Mouse (Mus musculus) cerebellum, postnatal 25 days (tissue): ENCODE data around the gene Apba3.
A peak's percentile ranks its signal among the peaks of the same experiment; 100 is the strongest.
"Not testable (repeated sequence)": the region's sequence is repeated elsewhere in the genome, so short reads cannot be mapped to it uniquely, and the experiment has no call there.

Experiments used
- DNase-seq, 2 experiments: peaks; one replicate each; pipeline ENCODE4 v3.0.0; 2021; ENCODE audit warnings: mixed read lengths in 2 of 2

The Apba3 gene

DNA sequence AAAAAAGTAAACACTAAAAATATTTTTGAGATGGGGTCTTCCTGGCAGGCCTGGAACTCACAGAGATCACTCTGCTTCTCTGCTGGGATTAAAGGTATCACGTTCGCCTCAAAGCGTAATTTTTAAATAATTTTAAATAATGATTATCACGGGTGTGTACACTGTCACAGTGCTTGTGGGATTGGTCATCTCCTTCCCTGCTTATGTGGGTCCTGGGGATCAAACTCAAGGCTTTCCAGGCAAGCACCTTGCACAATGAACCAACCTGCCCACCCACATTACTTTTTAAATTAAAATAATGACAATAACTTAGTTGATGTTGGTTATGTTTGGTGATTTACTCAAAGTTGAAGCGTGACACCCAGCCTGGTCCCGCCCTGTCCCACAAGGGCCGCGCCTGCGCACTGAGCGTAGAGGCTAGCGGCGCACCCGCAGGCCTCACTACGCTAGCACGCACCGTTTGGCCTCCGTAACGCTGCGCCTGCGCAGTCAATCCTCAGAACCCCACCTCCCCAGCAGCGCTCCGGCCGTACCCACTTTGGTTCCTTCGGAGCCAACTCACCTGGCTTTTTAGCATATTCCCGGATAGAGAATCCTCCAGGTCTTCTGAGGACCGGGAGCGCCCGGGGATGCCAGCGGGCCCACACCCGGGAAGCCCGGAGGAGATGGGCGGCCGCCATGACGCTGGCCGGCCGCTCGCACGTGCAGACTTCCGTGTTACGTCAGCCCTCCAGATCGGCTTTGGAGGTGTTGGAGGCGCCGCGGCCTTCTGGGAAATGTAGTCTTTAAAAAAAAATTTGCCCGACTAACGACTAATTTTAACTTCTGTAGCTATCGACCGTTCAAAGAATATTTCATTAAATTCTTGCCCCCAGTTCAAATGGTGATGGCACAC is at the start of gene Apba3, which contains the start of gene Mrpl54:
Apba3 (plus strand) TSS at position 750 of the 895 bp plus-strand sequence.
Mrpl54 (minus strand) TSS at position 724 of the 895 bp plus-strand sequence.
- DNase-seq, result peak; percentile 98 to 99

DNA sequence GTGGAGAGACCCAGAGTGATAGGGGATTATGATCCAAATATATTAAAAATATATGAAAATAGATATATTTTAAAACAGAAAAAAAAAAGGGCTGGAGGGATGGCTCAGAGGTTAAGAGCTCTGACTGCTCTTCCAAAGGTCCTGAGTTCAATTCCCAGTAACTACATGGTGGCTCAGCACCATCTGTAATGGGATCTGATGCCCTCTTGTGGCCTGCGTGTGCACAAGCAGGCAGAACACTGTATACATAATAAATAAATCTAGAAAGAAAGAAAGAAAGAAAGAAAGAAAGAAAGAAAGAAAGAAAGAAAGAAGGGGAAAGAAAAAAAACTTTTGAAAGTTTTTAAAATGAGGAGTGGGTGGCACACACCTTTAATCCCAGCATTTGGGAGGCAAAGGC is 49.5 kb upstream of the Apba3 start:
- DNase-seq, result peak in 1 of 2 experiments; percentile 62

DNA sequence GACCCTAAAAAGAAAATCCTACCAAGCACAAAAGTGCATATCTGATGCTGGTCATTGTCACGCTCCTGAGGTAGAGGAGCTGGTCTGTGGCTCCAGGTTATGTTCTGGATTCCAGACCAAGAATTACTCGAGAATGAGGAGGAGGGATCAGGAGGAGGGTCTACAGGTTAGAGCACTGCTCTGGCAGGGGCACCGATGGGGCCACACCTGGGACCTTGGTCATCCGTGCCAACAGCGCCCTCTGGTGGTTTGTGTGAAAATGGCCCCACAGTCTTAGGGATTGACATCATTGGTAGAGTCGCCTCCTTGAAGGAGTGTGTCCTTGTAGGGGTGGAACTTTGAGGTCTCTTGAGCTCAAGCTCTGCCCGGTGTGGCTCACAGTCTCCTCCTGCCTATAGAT is 48.8 kb upstream of the Apba3 start:
- DNase-seq, result peak; percentile 71 to 85

DNA sequence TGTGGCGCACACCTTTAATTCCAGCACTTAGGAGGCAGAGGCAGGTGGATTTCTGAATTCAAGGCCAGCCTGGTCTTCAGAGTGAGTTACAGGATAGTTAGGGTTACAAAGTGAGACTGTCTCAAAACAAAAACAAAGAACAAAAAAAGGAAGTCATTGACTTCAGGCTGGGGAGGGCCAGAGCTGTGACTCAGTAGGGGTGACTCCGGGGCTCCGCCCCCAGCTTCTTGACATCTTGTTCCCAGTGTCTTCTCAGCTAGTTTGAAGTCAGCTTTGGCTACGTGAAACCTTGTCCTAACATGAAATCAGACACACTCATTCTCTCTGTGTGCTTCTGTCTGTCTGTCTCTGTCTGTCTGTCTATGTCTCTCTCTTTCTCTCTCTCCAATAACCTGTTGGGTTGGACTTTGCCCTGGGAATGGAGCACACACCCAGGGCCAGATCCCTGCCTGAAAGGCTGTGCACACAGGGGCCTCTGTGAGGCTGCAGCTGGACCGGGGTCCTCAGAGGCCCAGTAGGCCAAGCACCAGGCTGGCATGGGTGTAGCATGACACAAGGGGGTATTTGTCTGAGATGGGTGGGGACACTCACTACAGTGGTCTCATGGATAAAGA is 45.3 kb upstream of the Apba3 start:
- no peak for DNase-seq

DNA sequence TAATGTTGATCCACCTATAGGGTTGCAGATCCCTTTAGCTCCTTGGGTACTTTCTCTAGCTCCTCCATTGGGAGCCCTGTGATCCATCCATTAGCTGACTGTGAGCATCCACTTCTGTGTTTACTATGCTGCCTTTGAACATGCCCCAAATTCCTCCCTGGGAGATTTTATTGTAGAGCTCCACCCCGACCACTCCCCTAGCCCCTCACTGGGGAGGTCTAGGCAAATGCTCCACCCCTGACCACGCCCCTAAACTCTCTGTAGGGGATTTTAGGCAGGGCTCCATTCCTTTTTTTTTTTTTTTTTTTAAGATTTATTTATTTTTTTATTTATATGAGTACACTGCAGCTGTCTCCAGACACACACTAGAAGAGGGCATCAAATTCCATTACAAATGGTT is 43.0 kb upstream of the Apba3 start:
- not testable (repeated sequence) for DNase-seq

DNA sequence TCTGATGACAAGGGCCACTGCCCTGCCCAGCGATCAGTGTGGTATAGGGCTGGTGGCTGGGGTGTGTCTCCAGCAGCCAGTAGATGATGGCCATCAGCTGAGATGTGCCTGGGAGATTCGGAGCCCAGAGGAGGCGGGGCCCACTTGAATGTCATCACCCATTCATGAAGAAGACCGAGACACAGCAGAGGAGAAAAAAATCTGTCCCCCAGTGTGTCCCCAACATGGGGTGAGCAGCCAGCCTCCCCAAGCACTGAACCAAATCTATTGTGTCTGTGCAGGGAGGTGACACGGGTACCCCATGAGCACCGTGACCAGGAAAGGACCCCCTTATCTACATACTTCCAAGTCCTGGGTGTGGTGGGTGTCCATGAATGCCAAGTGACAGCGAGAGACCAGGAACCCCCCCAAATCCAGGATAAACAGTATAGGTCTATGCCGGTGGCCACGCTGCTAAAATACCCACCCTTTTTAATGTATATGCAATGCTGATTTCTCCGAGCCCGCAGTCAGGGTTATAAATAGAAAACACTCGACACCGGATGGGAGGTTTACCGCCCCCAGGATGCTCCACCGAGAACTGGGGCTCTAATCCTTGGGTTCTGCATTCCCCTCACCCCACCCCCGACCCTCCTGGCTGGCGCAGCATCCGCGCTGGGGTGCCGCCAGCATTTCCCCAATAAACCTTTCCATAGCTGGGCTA is 36.9 kb upstream of the Apba3 start:
- peak; percentile 56 to 65 for DNase-seq

DNA sequence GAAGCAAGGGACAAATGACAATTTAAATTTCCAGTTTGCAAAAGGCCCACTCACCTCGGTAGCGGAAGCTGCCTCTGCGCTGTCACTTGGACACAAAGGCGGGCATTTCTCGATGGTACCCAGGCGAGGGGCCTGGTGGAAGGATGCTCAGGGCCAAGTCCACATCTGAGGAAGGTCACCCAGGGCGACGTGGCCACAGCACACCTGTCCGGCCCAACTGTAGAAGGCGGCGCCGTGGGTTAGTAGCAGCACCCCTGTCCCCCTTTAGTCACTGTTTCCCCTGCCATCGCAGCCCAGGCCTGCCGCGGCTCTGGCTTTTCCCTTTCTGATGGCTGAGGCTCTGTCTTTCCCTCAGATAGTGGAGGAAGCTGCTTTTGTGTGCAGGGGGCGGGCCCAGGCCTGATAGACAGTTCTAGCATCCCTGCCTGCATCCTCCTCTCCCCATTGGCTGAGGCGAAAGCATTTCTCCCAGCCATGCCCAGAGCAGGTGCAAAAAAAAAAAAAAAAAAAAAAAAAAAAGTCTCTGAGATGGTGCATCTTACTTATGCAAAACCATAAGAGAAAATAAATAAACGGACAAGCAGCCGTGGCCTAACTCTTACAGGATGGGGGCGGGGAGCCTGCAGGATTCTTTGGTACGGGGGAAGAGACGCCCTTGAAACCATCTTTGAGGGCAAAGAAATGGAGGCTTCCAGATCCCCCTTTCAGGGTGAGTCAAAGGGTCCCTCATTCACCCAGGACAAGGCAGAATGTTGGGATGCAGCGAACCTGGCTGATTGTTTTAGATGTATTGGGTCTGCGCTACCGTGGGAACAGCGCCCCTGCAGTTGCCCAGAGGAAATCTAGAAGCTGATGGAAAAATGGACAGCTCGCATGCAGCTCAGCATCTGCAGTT is 36.1 kb upstream of the Apba3 start, which contains the start of gene Atcay:
Atcay (minus strand) TSS at position 396 of the 895 bp plus-strand sequence.
- peak; percentile 87 to 91 for DNase-seq

DNA sequence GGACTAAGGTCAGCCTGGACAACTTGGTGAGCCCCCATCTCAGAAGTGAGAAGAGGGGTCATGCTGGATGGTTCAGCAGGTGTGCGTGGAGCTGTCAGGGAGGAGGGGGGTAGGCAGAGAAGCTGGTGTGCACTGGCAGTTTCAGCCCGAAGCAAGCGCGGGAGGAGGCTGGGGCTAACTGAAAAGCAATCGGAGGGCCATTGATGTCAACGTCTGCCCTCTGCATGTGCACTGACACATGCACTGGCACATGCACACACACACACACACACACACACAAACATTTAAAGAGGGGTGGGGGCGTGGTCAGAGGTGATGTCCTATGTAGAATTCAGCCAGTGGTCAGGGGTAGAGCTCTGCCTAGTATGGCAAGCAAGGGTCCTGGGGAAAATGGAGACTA is 35.3 kb upstream of the Apba3 start:
- peak in 1 of 2 experiments; percentile 38 for DNase-seq

DNA sequence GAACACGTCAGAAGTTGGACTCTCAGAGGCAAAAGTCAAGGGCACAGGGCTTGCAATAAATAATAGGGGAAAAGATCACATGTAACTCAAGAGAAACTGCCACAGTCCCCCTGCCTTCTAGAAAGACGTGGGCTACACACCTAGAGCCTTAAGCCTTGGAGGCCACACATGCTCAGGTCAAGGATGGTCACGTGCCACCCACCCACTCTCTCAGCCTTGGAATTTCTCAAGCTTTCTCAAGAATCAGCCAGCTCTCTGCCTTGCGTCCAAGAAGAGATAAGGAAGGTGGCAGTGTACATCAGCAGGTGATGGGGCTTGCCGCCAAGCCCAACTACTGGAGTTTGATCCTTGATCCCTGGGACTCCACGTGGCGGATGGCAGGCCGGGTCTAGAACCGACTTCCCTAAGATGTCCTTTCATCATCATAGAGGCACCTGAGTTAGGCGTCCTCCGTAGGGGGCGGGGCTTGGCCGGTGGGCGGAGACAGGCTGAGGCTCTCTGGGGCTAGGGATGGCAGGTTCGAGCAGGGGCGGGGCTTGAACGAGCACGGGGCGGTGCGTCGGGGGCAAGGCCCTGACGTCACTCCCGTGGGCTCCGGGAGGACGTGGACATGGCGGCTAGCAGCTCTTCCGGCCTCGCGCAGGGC is 34.1 kb upstream of the Apba3 start, which contains the start of gene Zfr2:
Zfr2 (plus strand) TSS at position 576 of the 646 bp plus-strand sequence.
- DNase-seq, result peak; percentile 96 to 99

DNA sequence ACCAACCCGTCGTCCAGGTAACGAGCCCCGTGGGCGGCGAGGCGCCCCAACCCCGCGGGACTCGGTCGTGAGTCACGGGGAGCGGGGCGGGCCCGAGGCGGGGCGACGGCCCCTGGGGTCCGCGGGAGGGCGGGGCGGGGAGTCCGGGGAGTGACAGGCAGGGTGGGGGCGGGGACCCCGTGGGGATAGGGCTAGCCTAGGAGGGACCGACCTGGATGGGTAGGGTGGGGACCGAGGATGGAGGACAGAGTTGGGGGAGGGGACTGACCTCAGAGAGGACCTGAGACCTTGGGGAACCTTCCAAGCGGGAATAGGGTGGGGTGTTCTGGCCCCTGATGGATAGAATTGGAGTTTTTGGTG is 33.6 kb upstream of the Apba3 start:
- no peak for DNase-seq

DNA sequence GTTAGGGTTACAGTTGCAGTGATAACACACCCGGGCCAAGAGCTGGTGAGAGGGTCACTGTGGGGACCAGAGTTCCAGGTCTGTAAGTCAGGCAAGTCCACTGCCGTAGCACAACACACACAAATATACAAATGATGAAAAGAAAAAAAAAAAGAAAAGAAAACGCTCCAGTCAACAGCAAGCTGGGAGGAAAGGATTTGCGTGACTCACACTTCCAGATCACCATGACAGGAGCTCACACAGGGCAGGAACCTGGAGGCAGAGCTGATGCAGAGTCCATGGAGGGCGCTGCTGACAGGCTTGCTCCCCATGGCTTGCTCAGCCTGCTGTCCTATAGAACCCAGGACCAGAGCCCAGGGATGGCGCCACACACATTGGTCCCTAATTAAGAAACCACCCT is 32.6 kb upstream of the Apba3 start:
- peak in 1 of 2 experiments; percentile 22 for DNase-seq

DNA sequence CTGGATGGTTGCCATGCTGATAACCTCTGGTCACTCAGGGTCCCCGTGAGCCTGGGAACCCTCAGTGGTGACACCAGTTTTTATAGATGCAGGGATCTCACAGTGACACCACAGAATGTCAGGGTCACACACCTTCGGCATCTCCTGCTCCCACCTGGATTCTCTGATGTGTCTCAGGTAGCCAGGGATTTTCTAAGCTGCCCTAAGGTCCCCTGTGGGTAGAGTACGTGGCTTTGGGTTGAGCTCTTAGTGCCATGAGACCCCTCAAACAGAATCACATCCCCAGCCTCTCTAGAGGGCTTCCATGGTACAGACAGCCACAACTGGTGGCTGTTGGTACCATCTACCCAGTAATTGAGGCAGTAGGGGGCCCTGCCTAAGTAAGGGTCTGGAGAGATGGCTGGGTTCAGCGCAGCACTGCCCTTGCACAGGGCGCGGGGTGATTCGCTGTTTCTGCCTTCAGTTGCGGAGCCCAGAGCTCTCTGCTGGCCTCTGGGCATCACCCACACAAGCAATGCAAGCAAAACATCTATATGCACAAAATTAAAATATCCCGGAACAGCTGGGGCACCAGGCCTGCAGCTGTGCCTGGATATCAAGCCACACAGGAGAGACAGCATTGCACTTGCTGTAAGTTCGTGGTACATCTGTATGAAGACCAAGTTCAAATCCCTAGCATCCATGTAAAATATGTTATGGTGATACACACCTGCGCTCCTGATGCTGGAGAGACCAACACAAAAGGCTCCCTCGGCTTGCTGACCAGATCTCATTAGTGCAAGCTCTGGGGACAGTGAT is 30.1 kb upstream of the Apba3 start:
- DNase-seq, result no peak

DNA sequence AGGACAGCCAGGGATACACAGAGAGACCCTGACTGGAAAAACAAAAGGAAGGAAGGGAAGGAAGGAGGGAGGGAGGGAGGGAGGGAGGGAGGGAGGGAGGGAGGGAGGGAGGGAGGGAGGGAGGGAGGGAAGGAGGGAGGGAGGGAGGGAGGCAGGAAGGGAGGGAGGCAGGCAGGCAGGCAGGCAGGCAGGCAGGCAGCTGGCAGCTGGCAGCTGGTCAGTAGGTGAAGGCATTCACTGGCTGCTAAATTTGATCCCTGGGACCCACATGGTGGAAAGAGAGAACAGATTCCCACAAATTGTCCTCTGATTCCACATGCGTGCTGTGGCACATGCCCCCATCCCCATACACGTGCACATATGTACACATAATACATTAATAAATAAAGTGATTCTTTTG is 28.1 kb upstream of the Apba3 start:
- DNase-seq, result no peak

DNA sequence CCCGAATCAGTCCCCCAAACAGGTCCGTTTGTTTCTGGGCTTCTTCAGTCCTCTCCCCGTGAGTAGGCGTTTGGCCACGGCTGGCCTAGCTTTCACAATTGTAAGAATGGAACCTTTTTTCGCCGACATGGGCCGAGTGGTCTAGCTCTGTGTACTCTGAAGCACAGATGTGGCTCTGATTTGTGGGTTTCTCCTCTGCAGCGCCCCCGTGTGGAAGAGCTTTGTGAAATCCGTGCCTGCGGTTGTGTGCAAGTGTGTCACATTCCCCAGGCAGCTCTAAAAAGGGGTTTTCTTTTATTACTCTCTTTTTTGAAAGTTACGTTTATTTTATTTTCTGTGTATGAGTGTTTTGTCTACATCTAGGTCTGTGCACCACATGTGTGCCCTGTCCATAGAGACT is 25.9 kb upstream of the Apba3 start:
- peak; percentile 68 to 81 for DNase-seq

DNA sequence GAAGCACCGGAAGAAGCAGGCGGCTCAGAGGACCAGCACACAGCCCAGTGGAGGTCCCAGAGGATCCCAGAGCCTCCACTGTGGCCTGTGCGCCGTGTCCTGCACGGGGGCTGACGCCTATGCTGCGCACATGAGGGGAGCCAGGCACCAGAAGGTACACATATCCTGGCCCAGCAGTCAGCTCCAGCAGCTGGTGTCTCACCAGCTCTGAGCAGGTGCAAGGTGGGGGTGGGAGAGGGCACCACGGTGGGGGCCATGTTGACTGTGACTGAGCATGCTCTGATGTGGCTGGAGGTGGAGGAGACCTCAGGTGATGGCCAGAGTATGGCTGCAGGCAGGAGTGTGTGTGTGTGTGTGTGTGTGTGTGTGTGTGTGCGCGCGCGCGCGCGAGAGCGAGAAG is 24.7 kb upstream of the Apba3 start:
- DNase-seq, result no peak

DNA sequence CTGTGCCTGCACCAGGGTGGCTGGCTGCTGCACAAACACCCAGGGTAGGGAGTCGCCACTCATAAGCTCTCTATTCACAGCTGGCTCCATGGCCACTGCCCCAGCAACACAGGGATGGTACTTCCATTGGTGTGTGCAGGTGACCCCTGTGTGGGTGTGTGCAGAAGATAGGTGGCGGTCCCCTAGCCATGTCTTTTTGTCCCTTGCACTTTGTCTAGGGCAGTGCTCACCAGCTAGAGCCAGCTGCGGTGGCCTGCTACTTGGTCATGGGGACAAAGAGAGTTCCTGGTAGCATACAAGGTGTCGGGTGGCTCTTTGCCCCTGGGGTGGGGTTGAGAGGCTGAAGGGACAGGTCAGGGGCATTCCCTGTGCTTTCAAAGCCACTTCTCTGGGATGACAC is 22.6 kb upstream of the Apba3 start:
- DNase-seq, result no peak

DNA sequence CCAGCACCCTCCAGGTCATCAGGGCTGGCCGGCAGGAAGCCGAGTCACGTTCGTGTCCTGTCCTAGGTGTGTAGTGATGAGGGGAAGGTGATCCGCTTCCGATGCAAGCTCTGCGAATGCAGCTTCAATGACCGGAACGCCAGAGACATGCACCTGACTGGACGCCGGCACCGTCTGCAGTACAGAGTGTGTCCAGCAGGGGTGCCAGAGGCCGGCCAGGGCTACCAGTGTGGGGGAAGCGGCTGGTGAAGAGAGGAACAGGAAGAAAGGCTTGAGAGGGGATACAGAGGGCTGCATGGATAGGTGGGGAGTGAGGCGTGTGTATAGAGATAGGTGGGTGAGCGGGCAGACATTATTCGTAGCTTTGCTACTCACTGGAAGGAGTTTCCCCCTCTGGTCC is 22.2 kb upstream of the Apba3 start:
- peak; percentile 92 to 94 for DNase-seq

DNA sequence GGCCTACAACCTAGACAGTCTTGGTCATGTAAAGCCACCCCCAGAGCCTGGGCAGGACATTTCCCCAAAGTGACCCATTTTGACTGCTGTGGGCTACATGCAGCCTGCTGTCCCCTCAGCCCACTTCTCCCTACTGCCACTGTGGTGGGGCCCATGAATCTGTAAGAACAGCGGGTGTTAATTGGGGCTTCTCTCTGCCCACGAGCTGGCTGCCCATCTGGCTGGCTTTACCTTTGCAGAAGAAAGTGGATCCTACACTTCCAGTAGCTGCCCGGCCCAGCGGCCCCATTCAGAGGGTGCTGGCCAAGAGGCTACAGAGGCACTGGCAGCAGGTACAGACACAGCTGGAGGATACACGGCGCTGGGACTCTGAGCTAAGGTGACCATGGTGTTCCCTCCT is 21.6 kb upstream of the Apba3 start:
- DNase-seq, result no peak

DNA sequence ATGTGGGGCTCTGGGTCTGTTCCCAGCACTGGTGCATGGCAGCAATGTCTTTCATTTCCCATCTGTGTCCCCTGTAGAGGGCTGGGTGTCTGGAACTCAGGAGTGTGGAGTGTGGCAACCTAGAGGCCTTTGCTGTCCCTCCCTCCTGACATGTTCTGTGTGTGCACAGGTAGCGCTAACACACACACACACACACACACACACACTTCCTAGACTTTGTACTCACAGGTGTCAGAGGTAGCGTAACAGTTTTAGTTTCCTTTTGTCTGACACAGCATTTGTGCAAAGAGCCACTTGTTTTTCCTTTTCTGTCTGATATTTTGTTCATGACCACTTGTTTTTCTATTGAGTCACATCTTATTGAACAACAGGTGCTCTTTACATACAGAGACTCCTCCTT is 19.0 kb upstream of the Apba3 start:
- DNase-seq, result no peak

DNA sequence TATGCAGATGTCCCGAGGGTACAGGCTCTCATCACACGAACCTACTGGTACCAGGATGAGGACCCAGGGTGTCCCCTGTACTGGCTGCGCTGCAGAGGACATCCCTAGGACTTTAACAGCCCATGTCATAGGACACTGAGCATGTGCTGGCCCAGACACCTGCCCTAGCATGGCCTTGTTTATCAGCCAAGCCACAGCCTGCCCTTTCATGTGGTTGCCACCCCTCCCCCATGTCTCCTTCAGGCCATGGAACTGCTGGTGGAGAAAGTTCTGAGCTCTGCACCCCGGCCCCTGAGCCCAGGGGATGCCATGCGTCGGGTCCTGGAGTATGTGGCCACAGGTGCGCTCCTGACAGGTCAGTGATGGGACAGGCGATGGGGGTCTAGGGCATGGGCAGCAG is 17.3 kb upstream of the Apba3 start:
- no peak for DNase-seq
